Mouse (Mus musculus) heart, postnatal 36 days (tissue): ENCODE data around the gene Timeless. TPM values are rescaled to one million over a fixed set of nuclear protein-coding genes. Genes with fewer than 3 reads are reported as not detected.
A peak's percentile ranks its signal among the peaks of the same experiment; 100 is the strongest.
"Not testable (repeated sequence)": the region's sequence is repeated elsewhere in the genome, so short reads cannot be mapped to it uniquely, and the experiment has no call there.

ENCODE experiments used
- DNase-seq, 2 experiments: peaks; one replicate each; pipeline ENCODE4 v3.0.0; 2021 to 2022
- intact Hi-C: fragments of 180-260 bp; cut with DNase I; formaldehyde crosslinking; loops from one replicate; pipeline ENCODE4 v1.15.1; 2025
- total RNA-seq, 2 experiments: library from RNA; stranded (reverse); gene quantifications; 2 replicates each; pipeline ENCODE4 v1.2.3; 2021

Gene Timeless
- total RNA-seq, 2 experiments from 2014 or later, result 8.9 to 12.2 TPM

- intact Hi-C loops, result loop anchor here (1.0 to 2.0 kb wide), 2 partner anchors 19 to 72 kb away; no protein-coding TSS in a partner anchor
- DNase-seq, result no peak
Measured at GRCm38 (mm10) chr10:128212148-128212547, 19.7 kb upstream of the Timeless start.

- peak; percentile 54 to 61 for DNase-seq
- intact Hi-C loops, result loop anchor here (1.0 to 2.0 kb wide), 2 partner anchors 18 to 71 kb away; no protein-coding TSS in a partner anchor
Measured at GRCm38 (mm10) chr10:128212871-128213323, 19.0 kb upstream of the Timeless start.

- DNase-seq, intact Hi-C loops: not testable (repeated sequence)
Measured at GRCm38 (mm10) chr10:128214112-128214511, 17.8 kb upstream of the Timeless start.

DNA sequence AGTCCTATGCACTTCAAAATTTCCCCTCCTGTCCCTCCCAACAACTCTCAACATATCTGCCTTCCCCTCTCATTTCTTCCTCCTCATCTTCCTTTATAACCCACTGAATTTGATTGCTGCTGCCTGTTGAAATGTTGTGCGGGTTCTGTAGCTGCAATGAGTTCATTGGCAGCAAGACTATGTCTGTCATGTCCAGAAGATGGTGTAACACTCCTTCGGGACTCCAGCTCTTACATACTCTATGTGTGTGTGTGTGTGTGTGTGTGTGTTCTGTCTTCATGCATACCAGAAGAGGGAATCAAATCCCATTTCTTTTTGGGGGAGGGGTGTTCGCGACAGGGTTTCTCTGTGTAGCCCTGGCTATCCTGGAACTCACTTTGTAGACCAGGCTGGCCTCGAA lies 16.9 kb upstream of the Timeless start:
- DNase-seq, result no peak
- intact Hi-C loops, result no loop called here

DNA sequence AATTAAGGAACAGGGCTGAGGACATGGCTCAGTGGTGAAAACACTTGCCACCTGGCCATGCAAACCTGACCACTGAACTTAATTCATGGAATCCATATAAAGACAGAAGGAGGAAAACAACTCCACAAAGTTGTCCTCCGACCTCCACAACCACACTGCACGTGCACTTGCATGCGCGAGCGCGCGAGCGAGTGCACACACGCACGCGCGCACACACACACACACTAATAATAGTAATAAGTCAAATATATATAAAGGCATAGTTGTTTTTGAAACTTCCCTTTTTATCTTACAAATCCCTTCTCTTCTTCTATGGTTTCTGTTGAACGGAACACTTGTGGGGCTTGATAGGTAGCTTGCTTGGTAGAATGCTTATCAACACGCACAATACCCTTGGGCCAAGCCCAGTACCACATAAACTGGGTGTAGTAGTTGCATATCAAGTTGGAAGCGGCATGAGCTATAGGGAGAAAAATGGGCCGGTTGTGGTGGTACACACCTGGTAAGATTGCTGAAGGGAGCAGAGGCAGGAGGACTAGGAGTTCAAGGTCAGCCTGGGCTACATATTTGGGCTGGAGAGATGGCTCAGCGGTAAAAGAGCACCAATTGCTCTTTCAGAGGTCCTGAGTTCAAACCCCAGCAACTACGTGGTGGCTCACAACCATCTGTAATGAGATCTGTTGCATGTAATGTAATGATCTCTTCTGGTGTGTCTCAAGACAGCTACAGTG lies 13.3 kb upstream of the Timeless start:
- no peak for DNase-seq
- intact Hi-C loops, result no loop called here

GRCm38 (mm10) chr10:128221533-128222286 lies 10.2 kb upstream of the Timeless start:
- DNase-seq, result no peak
- intact Hi-C loops, result no loop called here

GRCm38 (mm10) chr10:128225064-128225463 lies 6.8 kb upstream of the Timeless start:
- no peak for DNase-seq
- intact Hi-C loops, result no loop called here

- intact Hi-C loops, result no loop called here
- no peak for DNase-seq
Measured at GRCm38 (mm10) chr10:128225538-128225937, 6.3 kb upstream of the Timeless start, which contains the start of gene Mip. TSS of gene Mip (plus strand) at chr10:128225838.

DNA sequence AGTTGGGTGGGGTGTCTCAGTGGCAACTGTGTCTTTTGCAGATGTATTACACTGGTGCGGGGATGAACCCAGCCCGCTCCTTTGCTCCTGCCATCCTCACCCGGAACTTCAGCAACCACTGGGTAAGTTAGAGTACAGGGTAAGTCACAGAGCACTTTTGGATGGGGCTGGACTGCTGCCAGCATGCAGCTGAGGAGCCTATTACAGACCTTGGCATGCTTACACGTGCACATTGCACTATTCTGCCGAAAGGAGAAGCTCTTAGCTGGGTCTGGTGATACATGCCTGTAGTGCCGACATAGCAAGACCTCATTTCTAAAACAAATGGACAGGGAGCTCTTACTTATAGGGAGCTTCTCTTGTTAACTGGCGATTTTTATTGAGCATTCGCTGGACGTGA lies 4.3 kb upstream of the Timeless start:
- DNase-seq, result no peak
- intact Hi-C loops, result no loop called here

- DNase-seq, result no peak
- intact Hi-C loops, result no loop called here
Measured at GRCm38 (mm10) chr10:128228009-128228408, 3.9 kb upstream of the Timeless start.

DNA sequence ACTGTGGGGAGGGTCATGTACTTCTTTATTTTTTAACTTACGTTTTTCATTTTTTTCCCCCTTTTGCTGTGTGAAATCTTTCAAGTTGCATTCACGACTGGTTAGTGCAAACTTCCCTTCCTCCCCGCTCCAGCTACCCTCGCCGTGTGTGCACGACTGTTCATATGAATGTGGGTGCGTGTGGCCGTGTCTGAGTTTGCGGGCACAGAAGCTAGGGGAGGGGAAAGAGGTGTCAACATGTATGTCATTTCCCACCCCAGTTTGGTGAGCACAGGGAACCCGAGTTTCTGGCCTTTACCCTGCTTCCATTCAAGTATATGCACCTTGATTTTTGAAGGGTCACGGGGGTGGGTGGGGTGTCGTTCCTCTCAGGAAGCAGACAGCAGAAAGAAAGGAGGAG lies 1.3 kb upstream of the Timeless start:
- intact Hi-C loops, result loop anchor here (2.0 kb wide), 1 partner anchor 18 kb away; no protein-coding TSS in a partner anchor
- no peak for DNase-seq

GRCm38 (mm10) chr10:128231146-128231545 lies 719 bp upstream of the Timeless start:
- intact Hi-C loops, result loop anchor here (2.0 kb wide), 1 partner anchor 18 kb away; no protein-coding TSS in a partner anchor
- no peak for DNase-seq

GRCm38 (mm10) chr10:128232420-128232985 lies 638 bp downstream of the Timeless start:
- DNase-seq, result peak; percentile 49 to 59
- intact Hi-C loops, result loop anchor here (2.0 kb wide), 1 partner anchor 36 kb away; the partner anchor contains the start of gene Apof

GRCm38 (mm10) chr10:128236321-128236720 lies 4.5 kb downstream of the Timeless start:
- intact Hi-C loops, result no loop called here
- no peak for DNase-seq

- intact Hi-C loops, result no loop called here
- peak; percentile 50 to 57 for DNase-seq
Measured at GRCm38 (mm10) chr10:128237807-128238480, 6.1 kb downstream of the Timeless start.

GRCm38 (mm10) chr10:128239140-128239539 lies 7.3 kb downstream of the Timeless start:
- no peak for DNase-seq
- intact Hi-C loops, result no loop called here

- intact Hi-C loops, result no loop called here
- no peak for DNase-seq
Measured at GRCm38 (mm10) chr10:128240131-128240530, 8.3 kb downstream of the Timeless start.

DNA sequence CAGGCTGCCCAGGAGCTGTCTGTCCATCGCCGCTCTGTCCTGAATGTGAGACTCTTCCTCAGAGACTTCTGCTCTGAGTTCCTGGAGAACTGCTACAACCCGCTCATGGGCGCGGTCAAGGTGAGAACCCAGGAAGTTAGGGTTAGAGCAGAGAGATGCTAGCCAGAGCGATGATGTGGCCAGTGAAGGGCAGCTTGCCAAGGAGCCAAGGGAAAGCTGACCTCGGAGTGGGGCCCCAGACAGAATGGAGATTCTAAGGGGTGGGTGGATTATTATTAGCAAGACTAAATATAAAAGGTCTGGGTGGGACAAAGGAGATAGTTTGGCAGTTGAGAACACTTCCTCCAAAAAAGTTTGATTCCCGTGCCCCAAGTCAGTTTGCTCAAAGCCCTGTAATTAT lies 11.4 kb downstream of the Timeless start:
- peak; percentile 28 to 32 for DNase-seq
- intact Hi-C loops, result no loop called here

DNA sequence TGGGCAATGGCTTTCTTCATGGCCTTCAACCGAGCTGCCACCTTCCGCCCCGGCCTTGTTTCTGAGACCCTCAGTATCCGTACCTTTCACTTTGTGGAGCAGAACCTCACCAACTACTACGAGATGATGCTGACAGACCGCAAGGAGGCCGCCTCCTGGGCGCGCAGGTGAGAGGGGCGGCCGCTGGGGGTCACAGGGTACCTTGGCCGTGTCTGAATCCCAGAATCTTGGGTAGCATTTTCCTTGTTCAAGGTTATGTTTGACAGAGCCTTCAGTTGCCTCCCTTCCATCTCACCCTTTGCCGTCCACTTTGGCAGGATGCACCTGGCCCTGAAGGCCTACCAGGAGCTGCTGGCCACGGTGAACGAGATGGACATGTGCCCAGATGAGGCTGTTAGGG lies 12.3 kb downstream of the Timeless start:
- intact Hi-C loops, result no loop called here
- no peak for DNase-seq

DNA sequence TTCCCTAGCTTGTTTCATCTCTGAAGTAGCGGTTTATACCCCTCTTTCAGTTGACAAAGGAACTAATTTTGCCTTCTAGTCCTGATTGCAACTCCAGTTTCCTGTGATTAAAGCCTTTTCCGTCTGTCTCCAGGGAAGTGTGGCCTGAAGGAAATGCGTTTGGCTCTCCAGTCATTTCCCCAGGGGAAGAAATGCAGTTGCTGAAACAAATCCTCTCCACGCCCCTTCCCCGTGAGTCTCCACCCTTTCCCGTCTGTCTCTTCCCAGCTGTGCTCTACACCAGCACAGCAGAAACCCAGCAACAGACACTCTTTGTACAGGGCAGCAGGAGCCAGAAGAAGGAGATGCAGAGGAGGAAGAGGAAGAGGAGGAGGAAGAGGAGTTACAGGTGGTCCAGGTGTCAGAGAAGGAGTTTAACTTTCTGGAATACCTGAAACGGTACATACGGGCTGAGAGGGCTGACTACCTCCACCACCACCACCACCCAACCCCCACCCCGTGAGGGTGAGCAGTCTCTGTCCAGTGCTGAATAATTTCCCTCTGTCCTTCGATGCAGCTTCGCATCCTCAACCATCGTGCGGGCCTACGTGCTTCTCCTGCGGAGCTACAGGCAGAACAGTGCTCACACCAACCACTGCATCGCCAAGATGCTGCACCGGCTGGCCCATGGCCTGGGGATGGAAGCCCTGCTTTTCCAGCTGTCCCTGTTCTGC lies 15.3 kb downstream of the Timeless start:
- DNase-seq, result peak; percentile 61 to 65
- intact Hi-C loops, result no loop called here
